Comparison of ENCODE assay signal across 10 mouse cellular contexts in genomic region chr10:68319438-68319837, GRCm38 (mm10). TPM values are rescaled to one million over a fixed set of nuclear protein-coding genes. Genes with fewer than 3 reads are reported as not detected.
DNase-seq lines count a peak whose midpoint lies in the region; ATAC-seq lines count a peak whose summit lies in the region.
"Had no signal": no experiment of that assay in that cellular context is flagged by ENCODE, and none has a peak within 500 bp of the region (broad histone marks: within the 10 kb centered on the region; RNA-seq: fewer than 3 reads in every experiment).

No protein-coding gene starts in this region.

- no peak overlapping the region for H3K4me3 ChIP-seq in lung, embryonic 15.5 days
- H3K4me3 ChIP-seq in heart, embryonic 14.5 days (ENCODE audit: control insufficient read depth in 1 of 2, insufficient read depth in 1 of 2, low read depth in 1 of 2, low read length in 2 of 2), result no peak overlapping the region
- no peak overlapping the region for H3K4me3 ChIP-seq in midbrain, embryonic 14.5 days (replicated peaks; ENCODE audit: low read depth, low read length)

- peak overlapping the region; percentile 84 for H3K27ac ChIP-seq in lung, embryonic 15.5 days
- H3K27ac ChIP-seq in heart, embryonic 14.5 days (replicated peaks in 1 of 2; ENCODE audit: control insufficient read depth in 1 of 2, insufficient read depth in 1 of 2, low read depth in 2 of 2, low read length in 2 of 2), result peak overlapping the region; percentile 80 to 88
- no peak overlapping the region for H3K27ac ChIP-seq in midbrain, embryonic 14.5 days (replicated peaks; ENCODE audit: low read depth, low read length)
- H3K27ac ChIP-seq: liver, embryonic 14.5 days had no signal

- no peaks in the 10 kb centered on the region for H3K9me3 ChIP-seq in lung, embryonic 15.5 days
- H3K9me3 ChIP-seq in heart, embryonic 14.5 days (ENCODE audit: control insufficient read depth, low read length), result no peaks in the 10 kb centered on the region
- no peaks in the 10 kb centered on the region for H3K9me3 ChIP-seq in midbrain, embryonic 14.5 days (ENCODE audit: control insufficient read depth, low read length)

- H3K4me2 ChIP-seq in lung, embryonic 15.5 days, result no peak overlapping the region
- H3K4me2 ChIP-seq in heart, embryonic 14.5 days (ENCODE audit: low read length), result 0 out of 2 replicates have a peak overlapping the region, but pooled peaks have one; percentile 5
- H3K4me2 ChIP-seq in midbrain, embryonic 14.5 days (ENCODE audit: low read length), result no peak overlapping the region

- no peaks in the 10 kb centered on the region for H3K27me3 ChIP-seq in lung, embryonic 15.5 days
- no peaks in the 10 kb centered on the region for H3K27me3 ChIP-seq in heart, embryonic 14.5 days (ENCODE audit: control insufficient read depth, insufficient read depth, low read length)
- H3K27me3 ChIP-seq in midbrain, embryonic 14.5 days (ENCODE audit: control insufficient read depth, insufficient read depth, low read length), result no peaks in the 10 kb centered on the region

- ATAC-seq in lung, embryonic 15.5 days (ENCODE audit: borderline replicate concordance, extremely low read depth, low FRiP score, low TSS enrichment), result no peak
- 0 out of 2 replicates have a peak, but pooled peaks have one; percentile 31 for ATAC-seq in heart, embryonic 14.5 days (ENCODE audit: insufficient number of reproducible peaks, insufficient read depth, low FRiP score, low read depth)
- no peak for ATAC-seq in midbrain, embryonic 14.5 days (ENCODE audit: low FRiP score, low TSS enrichment)

- H3K9ac ChIP-seq in lung, embryonic 15.5 days, result no peak overlapping the region
- peak overlapping the region; percentile 36 for H3K9ac ChIP-seq in heart, embryonic 14.5 days (ENCODE audit: low read length)
- no peak overlapping the region for H3K9ac ChIP-seq in midbrain, embryonic 14.5 days (replicated peaks; ENCODE audit: low read length)
- H3K9ac ChIP-seq: liver, embryonic 14.5 days had no signal

- H3K4me1 ChIP-seq in lung, embryonic 15.5 days, result peaks cover 37% of the 10 kb centered on the region
- H3K4me1 ChIP-seq in heart, embryonic 14.5 days (ENCODE audit: control insufficient read depth in 2 of 2, insufficient read depth in 2 of 2, low read length in 2 of 2), result peaks cover 8 to 16% of the 10 kb centered on the region in 2 experiments
- no peaks in the 10 kb centered on the region for H3K4me1 ChIP-seq in midbrain, embryonic 14.5 days (ENCODE audit: control insufficient read depth, insufficient read depth, low read length)

- H3K36me3 ChIP-seq in lung, embryonic 15.5 days, result no peaks in the 10 kb centered on the region
- no peaks in the 10 kb centered on the region for H3K36me3 ChIP-seq in heart, embryonic 14.5 days (ENCODE audit: control insufficient read depth, insufficient read depth, low read length)
- no peaks in the 10 kb centered on the region for H3K36me3 ChIP-seq in midbrain, embryonic 14.5 days (ENCODE audit: control insufficient read depth, insufficient read depth, low read length)
- H3K36me3 ChIP-seq: G1E had no signal

- peak; percentile 7 to 20 for DNase-seq in cerebellum, postnatal 14 days
- DNase-seq in cerebellum, adult 9-11 months, result no peak
- DNase-seq in lung, postnatal 25 days (ENCODE audit: low spot score), result no peak
- peak; percentile 3 for DNase-seq in lung, postnatal 36 days
- no peak for DNase-seq in midbrain, embryonic 14.5 days
- no peak for DNase-seq in right cerebral cortex, postnatal 14 days

- 25% methylated on average over 6 of the region's 6 CpGs for WGBS in lung, embryonic 15.5 days
- 25% methylated on average over 6 of the region's 6 CpGs for WGBS in heart, embryonic 14.5 days
- 75% methylated on average over 6 of the region's 6 CpGs for WGBS in midbrain, embryonic 14.5 days

RNA-seq across cellular contexts. Expression of gene Arid5b, which starts 40.9 kb away (rescaled TPM):
- 36.7 and 39.1 TPM in 2 replicates for polyA plus RNA-seq in lung, embryonic 15.5 days (2015; fragmentation: Nextera tagmentation; extraction: Ambion mirVana)
- 23.0 and 23.3 TPM in 2 replicates for polyA plus RNA-seq in heart, embryonic 14.5 days (2014; fragmentation: Nextera tagmentation; extraction: Ambion mirVana)
- polyA plus RNA-seq in midbrain, embryonic 14.5 days (2014; fragmentation: Nextera tagmentation; extraction: Ambion mirVana), result 18.4 and 22.2 TPM in 2 replicates
- polyA plus RNA-seq: G1E had no signal

Comparison
In these comparisons a context has a peak if more than half of its experiments do, and no peak if none do; other contexts are left out.
1. DNase-seq: peak in cerebellum, postnatal 14 days (2 of 2) and lung, postnatal 36 days (single experiment); none in cerebellum, adult 9-11 months (single experiment), lung, postnatal 25 days (single experiment), midbrain, embryonic 14.5 days (single experiment) and right cerebral cortex, postnatal 14 days (single experiment).